Mouse (Mus musculus): ENCODE measurements around the gene Grid2.

Grid2 gene

GRCm38 (mm10) chr6:64605753-64606152, 1350.1 kb downstream of the Grid2 start:
- DNase-seq (ENCODE audit: low spot score in 2 of 2): no peak

- no peak for DNase-seq (ENCODE audit: low spot score in 2 of 2)
Observed at GRCm38 (mm10) chr6:64607041-64607440, 1351.4 kb downstream of the Grid2 start.

- DNase-seq (ENCODE audit: low spot score in 2 of 2): no peak
Observed at GRCm38 (mm10) chr6:64607942-64608341, 1352.3 kb downstream of the Grid2 start.

DNA sequence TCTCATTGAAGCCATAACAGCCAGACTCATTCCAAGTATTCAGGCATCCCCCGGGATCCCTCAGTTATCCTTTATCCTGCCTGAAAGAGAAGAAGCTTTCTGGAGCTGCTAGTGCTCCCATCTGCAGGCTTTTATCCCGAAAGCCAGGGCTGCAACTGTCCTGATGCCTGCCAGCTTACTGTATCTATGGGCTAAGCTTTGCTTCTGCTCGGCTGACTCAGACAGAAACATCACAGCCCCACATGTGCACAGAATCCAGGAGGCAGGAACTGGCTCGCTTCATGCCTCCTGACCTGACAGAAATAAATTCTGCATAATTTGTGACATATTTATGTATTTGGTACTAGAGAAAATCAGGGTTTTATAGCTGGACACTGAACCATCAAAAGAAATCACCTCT, 1361.2 kb downstream of the Grid2 start:
- no peak for DNase-seq (ENCODE audit: low spot score in 2 of 2)

GRCm38 (mm10) chr6:64617417-64618135, 1361.9 kb downstream of the Grid2 start:
- DNase-seq (ENCODE audit: low spot score in 2 of 2): no peak

DNA sequence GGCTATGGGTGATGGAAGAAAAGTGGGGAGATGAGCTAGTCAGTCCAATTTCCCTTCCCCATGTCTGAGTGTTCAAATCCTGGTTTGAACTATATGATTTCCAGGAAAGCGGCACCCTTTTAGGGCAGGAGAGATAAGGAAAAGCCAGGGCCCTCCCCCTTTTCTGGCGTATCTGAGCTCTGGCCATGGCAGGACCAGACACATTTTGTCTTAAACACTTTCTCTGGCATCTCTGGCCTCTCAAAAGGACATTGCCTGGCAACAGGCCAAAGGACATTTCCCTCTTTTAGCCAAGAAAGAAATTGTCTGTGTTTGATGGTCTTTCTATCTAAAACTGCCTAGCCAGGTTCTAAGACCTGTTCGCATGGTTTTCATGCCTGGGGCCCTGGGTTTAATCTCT, 1367.7 kb downstream of the Grid2 start:
- no peak for DNase-seq (ENCODE audit: low spot score in 2 of 2)

- DNase-seq (ENCODE audit: low spot score in 2 of 2): no peak
Observed at GRCm38 (mm10) chr6:64647661-64648060, 1392.0 kb downstream of the Grid2 start.

GRCm38 (mm10) chr6:64648196-64648595, 1392.5 kb downstream of the Grid2 start:
- no peak for DNase-seq (ENCODE audit: low spot score in 2 of 2)

- peak in 1 of 2 experiments; percentile 4 for DNase-seq (ENCODE audit: low spot score in 2 of 2)
Observed at GRCm38 (mm10) chr6:64649296-64650226, 1393.9 kb downstream of the Grid2 start.

- DNase-seq (ENCODE audit: low spot score in 2 of 2): no peak
Observed at GRCm38 (mm10) chr6:64650765-64651164, 1395.1 kb downstream of the Grid2 start.

GRCm38 (mm10) chr6:64671010-64671409, 1415.3 kb downstream of the Grid2 start:
- DNase-seq (ENCODE audit: low spot score in 2 of 2): no peak

DNA sequence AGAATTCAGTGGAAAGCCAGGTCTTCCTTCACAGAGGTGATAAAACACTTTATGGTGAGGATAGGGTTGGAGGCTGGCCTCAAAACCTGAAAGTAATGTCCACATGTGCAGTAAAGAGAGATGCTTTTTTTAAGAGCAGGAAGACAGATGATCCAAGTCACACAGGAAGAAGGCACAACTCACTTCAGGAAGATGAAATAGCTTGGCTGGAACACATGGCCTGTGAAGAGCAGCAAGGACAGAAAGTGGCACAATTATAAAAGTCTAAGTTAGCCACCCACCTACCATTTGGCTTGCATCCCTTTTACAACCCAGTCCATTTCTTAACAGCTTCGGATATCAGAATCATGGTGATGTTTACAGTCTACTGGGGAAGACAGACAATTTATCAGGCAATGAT, 1423.1 kb downstream of the Grid2 start:
- DNase-seq (ENCODE audit: low spot score in 2 of 2): no peak

- no peak for DNase-seq (ENCODE audit: low spot score in 2 of 2)
Observed at GRCm38 (mm10) chr6:64683974-64684373, 1428.3 kb downstream of the Grid2 start.

GRCm38 (mm10) chr6:64684973-64685372, 1429.3 kb downstream of the Grid2 start:
- DNase-seq (ENCODE audit: low spot score in 2 of 2): no peak

GRCm38 (mm10) chr6:64688181-64688944, 1432.7 kb downstream of the Grid2 start:
- no peak for DNase-seq (ENCODE audit: low spot score in 2 of 2)

GRCm38 (mm10) chr6:64694688-64695087, 1439.0 kb downstream of the Grid2 start:
- DNase-seq (ENCODE audit: low spot score in 2 of 2): no peak

DNA sequence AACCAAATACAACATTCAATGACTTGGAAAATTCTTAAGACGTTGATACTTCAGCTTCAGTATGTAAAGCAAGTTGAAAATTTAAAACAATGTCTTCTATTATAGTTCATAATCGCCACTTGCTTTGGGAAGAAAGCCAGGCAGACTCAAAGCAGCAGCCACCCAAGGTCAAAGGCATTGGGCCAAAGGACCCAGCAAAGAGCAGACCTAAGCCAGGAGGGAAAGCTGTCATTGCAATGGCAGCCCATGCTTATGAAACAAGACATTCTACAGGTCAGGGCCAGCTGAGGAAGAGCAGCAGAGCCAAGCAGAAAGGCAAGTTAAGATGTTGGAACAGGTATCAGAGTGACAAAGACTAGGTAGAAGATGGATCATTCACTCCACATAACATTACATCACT, 1448.0 kb downstream of the Grid2 start:
- no peak for DNase-seq (ENCODE audit: low spot score in 2 of 2)

DNA sequence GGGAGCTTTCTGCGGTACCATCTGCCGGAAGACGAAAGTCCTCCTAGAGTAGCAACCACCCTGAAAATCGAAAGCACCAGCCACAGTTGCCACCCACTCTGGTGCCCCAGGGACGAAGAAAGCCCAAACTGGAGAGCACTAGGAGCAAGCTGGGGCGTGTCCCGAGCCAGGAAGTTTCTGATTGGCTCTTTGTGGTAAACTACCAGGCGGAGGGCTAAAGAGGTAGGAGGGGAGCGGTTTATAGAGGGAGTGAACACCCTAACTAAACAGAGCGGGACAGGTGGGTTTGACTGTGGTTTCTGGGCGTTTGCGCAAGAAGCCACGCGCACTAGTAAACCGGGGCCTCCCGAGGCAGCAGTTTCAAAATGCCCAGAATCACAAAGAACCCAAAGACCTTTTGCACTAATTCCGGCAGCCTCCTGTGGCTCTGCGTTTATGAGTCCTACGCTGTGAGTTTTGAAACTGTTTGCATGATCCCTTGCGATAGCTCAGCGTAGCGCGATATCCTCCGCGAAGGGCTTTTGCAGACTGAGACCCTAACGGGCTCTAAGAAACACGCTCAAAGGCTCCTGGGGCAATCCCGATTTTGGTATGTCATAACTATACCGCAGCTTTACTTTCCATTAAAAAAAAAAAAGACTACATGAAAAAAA, 1472.2 kb downstream of the Grid2 start:
- DNase-seq (ENCODE audit: low spot score in 2 of 2): no peak

DNA sequence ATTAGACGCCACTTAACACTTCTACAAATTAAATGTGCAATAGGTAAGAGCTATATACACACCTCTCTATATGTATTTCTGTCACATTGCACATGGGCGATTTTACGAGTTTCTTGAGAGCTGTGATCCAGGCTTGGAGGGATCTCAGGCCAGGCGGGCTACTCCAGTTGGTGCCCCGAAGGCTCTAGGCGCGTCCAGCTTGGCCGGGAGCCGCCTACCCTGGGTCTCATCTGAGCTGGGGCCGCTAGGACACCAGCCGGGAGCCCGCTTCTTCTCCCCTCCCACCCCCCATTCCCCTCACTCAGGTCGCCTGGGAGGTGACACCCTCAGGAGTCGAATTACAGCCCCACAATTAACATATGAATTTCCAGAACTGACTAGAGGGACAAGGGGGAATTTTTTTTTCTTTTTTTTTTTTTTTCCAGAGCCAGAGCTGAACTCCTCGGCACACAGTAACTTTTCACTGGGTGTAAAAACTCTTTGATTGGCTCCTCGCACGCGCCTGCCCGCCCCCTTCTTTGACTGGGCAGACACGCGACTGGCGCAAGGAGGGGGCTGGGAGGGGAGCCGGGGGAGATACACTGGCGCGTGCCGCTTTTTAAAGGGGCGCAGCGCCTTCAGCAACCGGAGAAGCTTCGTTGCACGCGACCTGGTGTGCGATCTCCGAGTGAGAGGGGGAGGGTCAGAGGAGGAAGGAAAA, 1473.0 kb downstream of the Grid2 start, which contains the start of gene Atoh1:
Gene Atoh1, plus strand, starts transcription at position 627 of the 700 bp plus-strand sequence.
- no peak for DNase-seq (ENCODE audit: low spot score in 2 of 2)

- no peak for DNase-seq (ENCODE audit: low spot score in 2 of 2)
Observed at GRCm38 (mm10) chr6:64729231-64730011, 1473.7 kb downstream of the Grid2 start.

All from spleen, postnatal 36 days (tissue).